Mouse (Mus musculus) small intestine, adult 2 months (tissue): ENCODE data around the gene Ccdc96.

ENCODE experiments used
- CTCF ChIP-seq: fragments of 200-500 bp; IDR thresholded peaks from 2 replicates; pipeline ENCODE4 v1.5.1; 2012; ENCODE audit warnings: low read depth, mild to moderate bottlenecking, control low read depth, inconsistent platforms, low read length, moderate library complexity, mixed read lengths; ENCODE audit not compliant: insufficient replicate concordance, insufficient read length; ENCODE audit errors: extremely low read depth
- POLR2A ChIP-seq: fragments of 200-500 bp; IDR thresholded peaks from 2 replicates; pipeline ENCODE4 v1.6.1; 2012; ENCODE audit warnings: low read depth, mild to moderate bottlenecking, control low read depth, inconsistent platforms, low read length, moderate library complexity

GRCm38 (mm10) chr5:36478540-36479420 lies 5.6 kb upstream of the Ccdc96 start:
- TF ChIP-seq CTCF (no peak), POLR2A (no peak)
